Mouse (Mus musculus): ENCODE measurements around the gene Gsdma. TPM values are rescaled to one million over a fixed set of nuclear protein-coding genes. Genes with fewer than 3 reads are reported as not detected.

Gsdma gene
- polyA plus RNA-seq, 1 experiment from 2014 or later = 3.7 TPM

Other genes with a start within 250 kb of the Gsdma start
- 152 and 157 TPM in 2 replicates for gene Mien1, start 225.4 kb upstream of the Gsdma start, polyA plus RNA-seq (2015; fragmentation: Nextera tagmentation; extraction: Ambion mirVana)
- gene Grb7, start 218.0 kb upstream of the Gsdma start, polyA plus RNA-seq (2015; fragmentation: Nextera tagmentation; extraction: Ambion mirVana) = 44.3 and 53.1 TPM in 2 replicates
- gene Ikzf3, start 118.3 kb upstream of the Gsdma start, polyA plus RNA-seq (2015; fragmentation: Nextera tagmentation; extraction: Ambion mirVana) = 0.31 and 0.54 TPM in 2 replicates
- gene Zpbp2, start 113.3 kb upstream of the Gsdma start, polyA plus RNA-seq (2015; fragmentation: Nextera tagmentation; extraction: Ambion mirVana) = 0.18 and 0.19 TPM in 2 replicates
- 56.8 and 61.0 TPM in 2 replicates for gene Ormdl3, start 77.0 kb upstream of the Gsdma start, polyA plus RNA-seq (2015; fragmentation: Nextera tagmentation; extraction: Ambion mirVana)
- gene Lrrc3c, start 66.1 kb upstream of the Gsdma start, polyA plus RNA-seq (2015; fragmentation: Nextera tagmentation; extraction: Ambion mirVana) = not detected in 2 replicates
- gene Gm12355, start 38.7 kb upstream of the Gsdma start, polyA plus RNA-seq (2015; fragmentation: Nextera tagmentation; extraction: Ambion mirVana) = 0.39 and 1.6 TPM in 2 replicates
- not detected in 2 replicates for gene Gsdma3, start 38.0 kb upstream of the Gsdma start, polyA plus RNA-seq (2015; fragmentation: Nextera tagmentation; extraction: Ambion mirVana)
- 0.45 and 0.87 TPM in 2 replicates for gene Gsdma2, start 17.6 kb upstream of the Gsdma start, polyA plus RNA-seq (2015; fragmentation: Nextera tagmentation; extraction: Ambion mirVana)
- 147 and 157 TPM in 2 replicates for gene Psmd3, start 18.2 kb downstream of the Gsdma start, polyA plus RNA-seq (2015; fragmentation: Nextera tagmentation; extraction: Ambion mirVana)
- not detected in 2 replicates for gene Csf3, start 36.9 kb downstream of the Gsdma start, polyA plus RNA-seq (2015; fragmentation: Nextera tagmentation; extraction: Ambion mirVana)
- gene Med24, start 65.1 kb downstream of the Gsdma start, polyA plus RNA-seq (2015; fragmentation: Nextera tagmentation; extraction: Ambion mirVana) = 42.2 and 44.2 TPM in 2 replicates
- gene Thra, start 76.3 kb downstream of the Gsdma start, polyA plus RNA-seq (2015; fragmentation: Nextera tagmentation; extraction: Ambion mirVana) = 32.9 and 37.8 TPM in 2 replicates
- gene Nr1d1, start 111.0 kb downstream of the Gsdma start, polyA plus RNA-seq (2015; fragmentation: Nextera tagmentation; extraction: Ambion mirVana) = 2.6 and 4.1 TPM in 2 replicates
- 18.0 and 18.4 TPM in 2 replicates for gene Msl1, start 131.2 kb downstream of the Gsdma start, polyA plus RNA-seq (2015; fragmentation: Nextera tagmentation; extraction: Ambion mirVana)
- gene Casc3, start 140.6 kb downstream of the Gsdma start, polyA plus RNA-seq (2015; fragmentation: Nextera tagmentation; extraction: Ambion mirVana) = 25.1 and 26.3 TPM in 2 replicates
- gene Rapgefl1, start 172.4 kb downstream of the Gsdma start, polyA plus RNA-seq (2015; fragmentation: Nextera tagmentation; extraction: Ambion mirVana) = 6.5 and 7.8 TPM in 2 replicates
- gene Wipf2, start 199.3 kb downstream of the Gsdma start, polyA plus RNA-seq (2015; fragmentation: Nextera tagmentation; extraction: Ambion mirVana) = 5.0 and 5.3 TPM in 2 replicates
- gene Cdc6, start 243.4 kb downstream of the Gsdma start, polyA plus RNA-seq (2015; fragmentation: Nextera tagmentation; extraction: Ambion mirVana) = 26.9 and 28.1 TPM in 2 replicates